Mouse (Mus musculus): Measurements from ENCODE around the gene Nrros.

Gene Nrros

DNA sequence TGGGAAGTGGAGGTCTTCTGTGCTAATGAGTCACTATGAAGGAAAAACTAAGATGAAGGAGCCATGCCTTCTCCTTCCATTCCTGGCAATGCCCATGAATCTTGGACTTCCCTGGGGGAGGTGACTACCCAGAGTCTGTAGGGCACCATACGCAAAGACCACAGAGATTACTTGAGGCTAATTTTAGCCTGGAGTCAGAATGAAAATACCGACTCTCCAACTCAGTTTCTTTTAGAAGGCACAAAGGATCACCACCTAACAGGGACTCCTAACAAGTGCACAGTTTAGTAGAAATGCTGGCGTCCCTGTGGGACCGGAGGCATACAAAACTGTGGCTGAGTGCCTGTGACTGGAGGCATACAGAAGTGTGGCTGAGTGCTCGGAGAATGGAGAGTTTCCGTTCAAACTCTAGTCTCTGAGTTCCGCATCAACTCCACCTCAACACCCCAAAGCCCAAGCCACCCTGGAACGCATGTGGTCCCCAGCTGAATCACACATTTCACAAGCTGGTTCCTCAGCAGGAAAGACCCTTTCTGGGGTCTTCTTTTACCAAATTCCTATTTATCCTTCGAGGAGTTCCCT lies 4.6 kb downstream of the Nrros start:
- no peak for DNase-seq

GRCm38 (mm10) chr16:32158966-32159365 lies 6.4 kb downstream of the Nrros start:
- no peak for DNase-seq

- DNase-seq = peak; percentile 23 to 38
Observed at GRCm38 (mm10) chr16:32157369-32157768, 8.0 kb downstream of the Nrros start.

- DNase-seq = no peak
Observed at GRCm38 (mm10) chr16:32156719-32157118, 8.7 kb downstream of the Nrros start.

GRCm38 (mm10) chr16:32154437-32154836 lies 11.0 kb downstream of the Nrros start:
- peak; percentile 34 to 45 for DNase-seq

DNA sequence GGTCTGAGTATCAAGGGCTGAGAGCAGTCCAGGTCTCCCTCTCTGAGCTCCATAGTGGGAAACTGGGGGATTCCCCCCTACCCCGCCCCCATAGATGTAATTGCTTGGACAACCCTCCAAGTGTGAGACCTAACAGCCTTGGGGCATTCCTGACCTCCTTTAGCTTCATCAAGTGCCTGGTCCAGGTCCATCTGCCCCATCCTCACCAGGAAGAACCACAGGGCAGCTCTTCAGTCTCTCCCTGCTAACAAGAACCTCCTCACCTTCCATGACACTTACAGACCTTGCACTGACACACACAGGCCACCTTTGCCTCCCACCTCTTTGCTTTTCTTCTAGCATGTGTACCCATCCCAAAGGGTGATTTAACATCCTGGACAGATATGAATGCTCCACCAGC lies 11.4 kb downstream of the Nrros start:
- DNase-seq = no peak

- no peak for DNase-seq
Observed at GRCm38 (mm10) chr16:32147589-32148207, 17.7 kb downstream of the Nrros start.

- no peak for DNase-seq
Observed at GRCm38 (mm10) chr16:32144592-32144991, 20.8 kb downstream of the Nrros start.

GRCm38 (mm10) chr16:32143766-32144165 lies 21.6 kb downstream of the Nrros start:
- DNase-seq = no peak

GRCm38 (mm10) chr16:32138954-32139353 lies 26.4 kb downstream of the Nrros start:
- DNase-seq = no peak

DNA sequence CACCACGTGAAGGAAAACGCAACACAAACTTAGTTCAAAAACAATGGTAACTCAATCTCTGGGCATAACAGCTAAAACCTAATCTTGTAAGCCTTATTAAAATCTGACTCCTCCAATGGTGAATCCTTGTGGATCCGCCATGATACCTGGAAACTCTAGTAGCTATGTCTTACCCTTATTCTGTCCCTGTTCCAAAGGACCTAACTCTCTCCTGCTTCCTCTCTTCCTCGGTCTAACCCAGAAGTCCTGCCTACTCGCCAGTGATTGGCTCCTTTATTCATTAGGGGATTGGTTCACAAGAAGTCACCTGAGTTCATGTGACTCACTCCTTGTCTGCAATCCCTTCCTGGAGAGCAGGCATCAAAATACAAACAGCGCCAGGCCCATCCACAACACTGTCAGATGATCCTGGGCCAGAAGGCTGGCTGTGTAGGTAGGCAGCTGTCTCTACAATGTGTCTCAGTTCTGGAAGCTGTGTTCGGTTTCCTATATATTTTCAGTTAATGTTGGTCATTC lies 29.5 kb downstream of the Nrros start:
- DNase-seq = no peak

GRCm38 (mm10) chr16:32133148-32133547 lies 32.2 kb downstream of the Nrros start:
- DNase-seq = no peak

DNA sequence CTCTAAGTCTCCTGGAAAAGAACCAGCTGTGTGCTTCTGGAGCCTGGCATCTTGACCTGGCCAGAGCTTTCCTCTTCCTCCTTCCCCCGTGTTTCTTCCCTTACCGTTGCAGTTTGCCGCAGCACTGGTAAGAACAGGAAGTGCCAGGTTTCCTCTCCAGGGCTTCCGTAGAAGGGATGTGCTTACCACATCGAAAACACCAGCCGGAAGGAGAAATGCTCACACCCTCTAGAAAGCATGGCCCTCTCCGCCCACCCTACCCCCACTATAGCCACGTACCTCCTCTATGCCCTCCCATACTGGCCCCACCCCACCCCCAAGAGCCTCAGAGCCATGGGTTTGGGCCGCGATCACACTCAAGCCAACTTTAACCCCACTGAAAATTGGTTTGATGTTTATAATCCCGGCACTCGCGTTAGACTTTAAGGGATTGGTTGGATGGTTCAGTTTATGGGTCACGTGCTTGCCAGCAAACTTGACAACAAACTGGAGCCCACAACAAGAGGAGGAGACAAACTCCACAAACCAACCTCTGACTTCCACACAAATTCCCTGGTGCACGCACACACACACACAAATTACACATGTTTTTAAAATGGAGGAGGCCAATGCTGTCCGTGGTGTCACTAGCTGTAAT lies 35.1 kb downstream of the Nrros start:
- peak; percentile 46 to 62 for DNase-seq

- no peak for DNase-seq
Observed at GRCm38 (mm10) chr16:32129449-32130189, 35.8 kb downstream of the Nrros start.

- DNase-seq = peak in 1 of 2 experiments; percentile 29
Observed at GRCm38 (mm10) chr16:32127046-32127445, 38.3 kb downstream of the Nrros start.

DNA sequence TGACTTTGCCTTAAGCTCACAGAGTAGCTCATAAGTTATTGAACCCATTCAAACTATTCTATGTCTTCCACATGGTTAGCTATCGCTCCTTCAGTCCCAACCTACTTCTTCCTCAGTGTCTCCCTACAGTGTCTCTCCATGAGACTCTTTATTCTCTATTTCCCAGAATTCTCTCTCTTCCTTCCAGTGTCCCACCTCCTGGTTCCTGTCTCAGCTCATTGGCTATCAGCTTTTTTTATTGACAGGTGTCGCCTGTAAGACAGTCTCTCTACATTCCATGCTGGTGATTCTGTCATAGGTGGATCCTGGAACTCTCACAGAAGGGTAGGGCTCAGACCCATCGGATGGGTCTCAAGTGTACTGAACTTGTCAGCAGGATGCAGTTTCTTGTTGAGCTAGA lies 40.0 kb downstream of the Nrros start:
- no peak for DNase-seq

DNA sequence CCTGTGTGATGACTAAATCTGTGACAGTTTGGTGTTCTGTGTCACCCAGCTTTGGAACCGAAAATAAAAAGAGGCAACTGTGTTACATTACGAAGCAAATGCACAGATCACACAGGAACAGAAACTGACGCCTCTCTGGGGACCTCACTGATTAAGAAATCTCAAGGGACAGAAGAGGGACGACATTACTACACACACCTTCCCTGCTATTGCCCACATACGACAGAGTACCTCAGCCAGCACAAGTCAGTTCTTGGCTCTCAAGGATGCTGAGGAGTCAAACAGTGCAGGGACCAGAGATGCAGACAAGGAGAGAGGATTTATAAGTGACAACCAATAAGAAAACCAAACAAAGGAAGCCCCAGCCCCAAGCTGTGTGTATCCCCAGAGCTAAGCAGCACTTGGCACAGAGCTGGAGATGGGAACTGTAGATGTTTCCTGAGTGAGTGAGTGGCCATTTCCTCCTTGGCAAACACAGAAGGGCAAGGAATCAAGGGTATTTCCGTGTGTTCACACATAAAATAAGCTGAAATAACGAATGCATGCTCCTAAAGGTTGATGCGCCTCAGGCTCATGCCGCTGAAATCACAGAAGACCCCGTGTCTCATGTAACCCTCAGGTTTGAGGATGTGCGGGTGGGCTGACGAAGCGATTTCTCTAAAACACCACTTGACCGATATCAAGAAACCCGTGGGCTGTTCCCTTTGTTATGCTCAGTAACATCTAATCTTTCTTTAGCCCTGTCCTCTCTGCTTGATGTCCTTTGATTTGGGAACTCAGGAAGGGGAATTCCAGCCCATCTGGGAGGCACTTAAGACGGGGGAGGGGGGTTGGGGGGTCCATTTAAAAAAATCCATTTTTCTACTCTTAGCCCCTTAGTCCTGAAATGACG lies 40.7 kb downstream of the Nrros start:
- DNase-seq = peak; percentile 41 to 52

DNA sequence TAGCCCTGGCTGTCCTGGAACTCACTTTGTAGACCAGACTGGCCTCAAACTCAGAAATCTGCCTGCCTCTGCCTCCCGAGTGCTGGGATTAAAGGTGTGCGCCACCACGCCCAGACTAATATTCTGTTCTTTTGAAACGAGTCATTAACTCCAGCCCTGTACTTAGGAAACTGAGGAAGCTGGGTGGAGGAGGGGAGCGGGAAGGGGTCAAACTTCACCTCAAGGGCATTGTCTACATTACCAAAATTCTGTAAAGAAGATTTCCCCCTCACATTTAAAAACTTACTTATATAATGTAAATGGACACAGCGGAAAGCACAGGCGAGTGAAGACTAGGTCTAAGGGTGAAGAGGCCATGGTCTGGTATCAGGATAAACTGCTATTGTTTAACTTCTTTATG lies 41.4 kb downstream of the Nrros start:
- DNase-seq = no peak

DNA sequence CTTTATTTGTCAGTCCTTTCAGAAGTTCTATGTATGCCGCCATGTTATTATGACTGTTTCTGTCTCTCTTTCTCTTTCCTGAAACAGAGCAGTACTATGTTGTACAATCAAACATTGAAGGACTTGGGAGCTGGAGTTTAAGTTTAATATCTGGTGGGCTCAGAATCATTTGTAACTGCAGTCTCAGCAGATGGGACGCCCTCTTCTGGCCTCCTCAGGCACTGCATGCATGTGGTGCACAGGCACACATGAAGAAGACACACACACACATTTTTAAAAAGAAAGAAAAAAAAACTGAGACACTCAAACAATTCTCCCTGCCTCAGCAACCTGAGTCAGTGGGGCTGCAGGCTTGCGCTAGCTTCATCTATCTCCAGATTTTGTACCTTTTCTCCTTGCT lies 44.9 kb downstream of the Nrros start:
- DNase-seq = no peak

GRCm38 (mm10) chr16:32116186-32116585 lies 49.2 kb downstream of the Nrros start:
- DNase-seq = no peak

DNA sequence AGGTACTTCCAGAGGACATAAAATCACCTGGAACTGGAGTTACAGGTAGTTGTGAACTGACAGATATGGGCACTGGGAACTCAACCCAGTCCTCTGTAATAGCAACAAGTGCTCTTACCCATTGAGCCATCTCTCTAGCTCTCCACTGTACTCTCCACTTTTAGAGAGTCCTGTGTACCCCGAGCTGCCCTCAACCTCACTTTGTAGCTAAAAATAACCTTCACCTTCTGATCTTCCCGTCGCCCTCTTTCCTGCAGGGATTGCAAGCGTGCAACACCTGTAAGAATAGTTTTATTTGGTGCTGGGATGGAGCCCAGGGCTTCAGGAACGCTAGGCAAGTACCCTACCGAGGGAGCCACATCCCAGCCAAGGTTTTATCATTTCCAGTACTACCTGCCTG lies 49.6 kb downstream of the Nrros start:
- no peak for DNase-seq

GRCm38 (mm10) chr16:32114968-32115695 lies 50.3 kb downstream of the Nrros start:
- DNase-seq = peak; percentile 78 to 92

Data from kidney, postnatal 36 days (tissue).